ENCODE assay signal across 36 mouse cellular contexts in the genomic region with DNA sequence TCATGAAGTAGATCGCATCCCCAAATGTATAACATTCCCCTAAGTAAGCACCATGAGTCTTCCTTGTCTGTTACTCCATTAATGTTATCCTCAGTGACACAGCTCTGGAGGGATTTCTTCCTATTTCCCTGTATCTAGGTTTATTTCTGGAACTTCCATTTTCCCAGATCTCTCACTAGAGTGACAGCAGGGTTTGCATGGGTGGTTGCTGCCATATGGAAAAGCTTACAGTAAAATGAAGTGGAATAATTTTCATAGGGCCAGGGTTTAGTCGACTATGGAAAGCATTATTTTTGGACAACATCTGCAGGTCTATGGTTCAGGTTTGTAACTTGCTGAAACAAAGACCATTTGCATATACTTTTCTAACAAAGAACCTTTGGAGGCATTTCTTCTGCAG.
DNase-seq lines count a peak whose midpoint lies in the region; ATAC-seq lines count a peak whose summit lies in the region.
"Had no signal": no experiment of that assay in that cellular context is flagged by ENCODE, and none has a peak within 500 bp of the region (broad histone marks: within the 10 kb centered on the region; RNA-seq: fewer than 3 reads in every experiment).

No protein-coding gene starts in this region.

- H3K4me2 ChIP-seq in embryonic facial prominence, embryonic 14.5 days (ENCODE audit: low read depth, low read length) = no peak overlapping the region
- H3K4me2 ChIP-seq: forebrain, embryonic 13.5 days; heart, embryonic 12.5 days; hindbrain, embryonic 13.5 days; limb, embryonic 15.5 days; liver, embryonic 13.5 days; midbrain, embryonic 13.5 days; neural tube, embryonic 13.5 days; stomach, embryonic 15.5 days had no signal

- H3K4me1 ChIP-seq in embryonic facial prominence, embryonic 14.5 days (ENCODE audit: control insufficient read depth, insufficient read depth, low read length) = no peaks in the 10 kb centered on the region
- H3K4me1 ChIP-seq in embryonic facial prominence, embryonic 10.5 days = no peaks in the 10 kb centered on the region
- H3K4me1 ChIP-seq: forebrain, embryonic 13.5 days; heart, embryonic 12.5 days; hindbrain, embryonic 13.5 days; limb, embryonic 10.5 days; limb, embryonic 15.5 days; liver, embryonic 13.5 days; midbrain, embryonic 13.5 days; neural tube, embryonic 13.5 days; stomach, embryonic 15.5 days had no signal

- H3K9ac ChIP-seq in embryonic facial prominence, embryonic 14.5 days (ENCODE audit: low read depth, low read length) = no peak overlapping the region
- H3K9ac ChIP-seq: forebrain, embryonic 13.5 days; heart, embryonic 12.5 days; hindbrain, embryonic 13.5 days; limb, embryonic 15.5 days; liver, embryonic 13.5 days; midbrain, embryonic 13.5 days; neural tube, embryonic 13.5 days; stomach, embryonic 15.5 days had no signal

- H3K4me3 ChIP-seq in embryonic facial prominence, embryonic 14.5 days (ENCODE audit: low read depth, low read length) = no peak overlapping the region
- H3K4me3 ChIP-seq in embryonic facial prominence, embryonic 10.5 days = no peak overlapping the region
- H3K4me3 ChIP-seq: forebrain, embryonic 13.5 days; heart, embryonic 12.5 days; hindbrain, embryonic 13.5 days; left cerebral cortex, adult 2 months; limb, embryonic 10.5 days; limb, embryonic 15.5 days; liver, embryonic 13.5 days; midbrain, embryonic 13.5 days; neural tube, embryonic 13.5 days; stomach, embryonic 15.5 days had no signal

- 74% methylated on average over 2 of the region's 2 CpGs for WGBS in embryonic facial prominence, embryonic 14.5 days
- 87% methylated on average over 2 of the region's 2 CpGs for WGBS in embryonic facial prominence, embryonic 10.5 days

- no peaks in the 10 kb centered on the region for H3K36me3 ChIP-seq in embryonic facial prominence, embryonic 14.5 days (ENCODE audit: control insufficient read depth, insufficient read depth, low read length)
- H3K36me3 ChIP-seq in embryonic facial prominence, embryonic 10.5 days (replicated peaks) = no peaks in the 10 kb centered on the region
- H3K36me3 ChIP-seq: heart, embryonic 12.5 days; hindbrain, embryonic 13.5 days; limb, embryonic 10.5 days; limb, embryonic 15.5 days; liver, embryonic 13.5 days; midbrain, embryonic 13.5 days; neural tube, embryonic 13.5 days; stomach, embryonic 15.5 days had no signal

- no peak for ATAC-seq in embryonic facial prominence, embryonic 14.5 days (ENCODE audit: low read depth)
- ATAC-seq: activated CD4-positive, CD25-positive, alpha-beta regulatory T cell, adult 4 months; forebrain, embryonic 13.5 days; intestine, embryonic 16.5 days; lung, postnatal 0 days; midbrain, embryonic 13.5 days had no signal

- peak; percentile 12 for DNase-seq in embryonic facial prominence, embryonic 14.5 days (ENCODE audit: low spot score)
- no peak for DNase-seq in embryonic facial prominence, embryonic 10.5 days (ENCODE audit: low spot score)
- peak; percentile 9 for DNase-seq in layer of hippocampus, adult 11-12 months (ENCODE audit: low spot score)
- no peak for DNase-seq in layer of hippocampus, adult 9-10 months (ENCODE audit: low spot score)
- DNase-seq in right cerebral cortex, adult 18-20 months = peak; percentile 43
- DNase-seq in right cerebral cortex, postnatal 14 days = no peak
- DNase-seq in telencephalon, adult 2 months (ENCODE audit: low read depth, low spot score) = peak; percentile 12
- DNase-seq in ovary, postnatal 10 days (ENCODE audit: low spot score) = no peak
- DNase-seq: adrenal gland, adult 2 months; adrenal gland, postnatal 36 days; cerebellum, adult 2 months; cerebellum, postnatal 14 days; gastrocnemius, postnatal 25 days; heart, adult 18-20 months; heart, postnatal 4 days; kidney, adult 8-10 months; kidney, postnatal 4 days; liver, embryonic 13.5 days; lung, adult 18-20 months; thymus, adult 18-20 months; thymus, postnatal 36 days had no signal

- H3K27ac ChIP-seq in embryonic facial prominence, embryonic 14.5 days (replicated peaks; ENCODE audit: low read depth, low read length) = no peak overlapping the region
- H3K27ac ChIP-seq in embryonic facial prominence, embryonic 10.5 days (replicated peaks) = no peak overlapping the region
- H3K27ac ChIP-seq: forebrain, embryonic 13.5 days; hindbrain, embryonic 13.5 days; kidney, postnatal 0 days; left cerebral cortex, adult 2 months; limb, embryonic 10.5 days; limb, embryonic 15.5 days; liver, embryonic 13.5 days; macrophage; midbrain, embryonic 13.5 days; neural tube, embryonic 13.5 days; stomach, embryonic 15.5 days had no signal

- H3K9me3 ChIP-seq in embryonic facial prominence, embryonic 14.5 days (ENCODE audit: control insufficient read depth, low read length) = peaks cover 5% of the 10 kb centered on the region; the same call in 1 of the 2 replicates
- H3K9me3 ChIP-seq in embryonic facial prominence, embryonic 10.5 days = no peaks in the 10 kb centered on the region
- H3K9me3 ChIP-seq: forebrain, embryonic 13.5 days; hindbrain, embryonic 13.5 days; limb, embryonic 10.5 days; limb, embryonic 15.5 days; liver, embryonic 13.5 days; midbrain, embryonic 13.5 days; stomach, embryonic 15.5 days had no signal

- H3K27me3 ChIP-seq in embryonic facial prominence, embryonic 14.5 days (replicated peaks; ENCODE audit: control insufficient read depth, insufficient read depth, low read length) = no peaks in the 10 kb centered on the region
- H3K27me3 ChIP-seq in embryonic facial prominence, embryonic 10.5 days (replicated peaks; ENCODE audit: low read depth, poor library complexity, severe bottlenecking) = no peaks in the 10 kb centered on the region
- H3K27me3 ChIP-seq: CH12.LX; forebrain, embryonic 13.5 days; heart, embryonic 12.5 days; hindbrain, embryonic 13.5 days; limb, embryonic 15.5 days; liver, embryonic 13.5 days; midbrain, embryonic 13.5 days; neural tube, embryonic 13.5 days; stomach, embryonic 15.5 days had no signal

Comparison
In these comparisons a context has a peak if more than half of its experiments do, and no peak if none do; other contexts are left out.
1. DNase-seq: peak in embryonic facial prominence, embryonic 14.5 days (single experiment), layer of hippocampus, adult 11-12 months (single experiment), right cerebral cortex, adult 18-20 months (single experiment) and telencephalon, adult 2 months (single experiment); none in embryonic facial prominence, embryonic 10.5 days (single experiment), layer of hippocampus, adult 9-10 months (single experiment), right cerebral cortex, postnatal 14 days (single experiment) and ovary, postnatal 10 days (single experiment).